Mouse (Mus musculus): ENCODE data around the gene Trpc2. TPM values are rescaled to one million over a fixed set of nuclear protein-coding genes. Genes with fewer than 3 reads are reported as not detected.

Trpc2 gene
- total RNA-seq, 1 experiment = 0.36 TPM

DNA sequence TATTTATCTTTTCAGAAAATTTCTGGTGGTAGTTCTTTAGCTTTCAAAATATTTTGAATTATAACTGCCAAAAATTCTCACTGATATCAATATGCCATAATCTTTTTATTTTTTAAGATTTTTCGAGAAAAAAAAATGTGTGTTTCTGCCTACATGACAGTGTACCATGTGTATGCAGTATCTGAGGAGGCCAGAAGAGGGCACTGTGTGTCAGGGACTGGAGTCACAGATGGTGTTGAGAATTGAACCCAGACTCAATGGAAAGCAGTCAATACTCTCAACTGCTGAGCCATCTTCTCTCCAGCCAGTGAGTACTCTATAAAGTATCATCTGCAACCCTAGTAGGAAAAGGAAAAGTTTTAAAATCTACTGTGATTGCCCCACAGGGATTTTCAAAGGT is 54.5 kb downstream of the Trpc2 start:
- peak; percentile 50 for DNase-seq (ENCODE audit: low read depth, low spot score)

DNA sequence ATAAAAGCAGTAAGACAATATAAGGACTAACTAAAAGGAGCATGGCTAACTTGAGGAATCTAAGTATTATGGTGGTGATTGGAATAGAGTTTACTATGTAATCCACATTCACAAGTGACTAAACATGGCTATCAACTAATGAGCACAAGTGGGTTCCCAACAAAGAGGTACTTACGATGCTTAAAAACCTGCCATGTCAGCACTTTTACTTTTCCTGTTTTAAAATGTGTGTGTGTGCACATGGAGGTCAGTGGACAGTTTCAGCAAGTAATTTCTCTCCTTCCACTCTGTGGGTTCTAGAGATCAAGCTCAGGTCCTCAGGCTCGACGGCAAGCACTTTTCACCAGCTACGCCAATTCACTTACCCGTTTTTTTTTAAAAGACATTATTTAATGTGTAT is 55.0 kb downstream of the Trpc2 start:
- in situ Hi-C loops (cut with MboI; ENCODE audit: low sequenced_read_pairs in 2 of 2, unreplicated experiment in 2 of 2) = loop anchor here (5.0 to 25.0 kb wide), 2 partner anchors 39 to 324 kb away; no protein-coding TSS in a partner anchor
- H3K36me3 ChIP-seq (ENCODE audit: control insufficient read depth, insufficient read depth, low read length, poor library complexity, severe bottlenecking) = peaks cover 23% of the 10 kb centered on the region

More for the DNA sequence above, 54.5 kb downstream of the Trpc2 start:
- TF ChIP-seq MAFK (IDR thresholded peaks at IDR 0.05; ENCODE audit: insufficient read depth, low read depth, low read length) = no peak
- TF ChIP-seq HCFC1 (IDR thresholded peaks at IDR 0.05; ENCODE audit: borderline replicate concordance, insufficient read depth, low read length) = no peak
- TF ChIP-seq ZC3H11A (IDR thresholded peaks at IDR 0.05; ENCODE audit: borderline replicate concordance, low read depth, low read length) = no peak
- no peak for TF ChIP-seq CHD2 (IDR thresholded peaks at IDR 0.05; ENCODE audit: low read depth, low read length)
- TF ChIP-seq ZNF384 (IDR thresholded peaks at IDR 0.05; ENCODE audit: low read depth, low read length) = peak; percentile 42; the same call in 1 of the 2 replicates
- Histone ChIP-seq H3K27ac (ENCODE audit: insufficient read depth, low read depth, low read length, poor library complexity, severe bottlenecking) (no peak overlapping the region), H3K36me3 (ENCODE audit: control insufficient read depth, insufficient read depth, low read length, poor library complexity, severe bottlenecking) (peaks cover 22% of the 10 kb centered on the region), H3K9ac (ENCODE audit: insufficient read depth, low read depth, low read length, poor library complexity, severe bottlenecking) (no peak overlapping the region), H3K4me1 (ENCODE audit: control insufficient read depth in 2 of 2, insufficient read depth in 2 of 2, low read length in 2 of 2, poor library complexity in 1 of 2) (peaks cover 0 to 2% of the 10 kb centered on the region in 2 experiments; a peak in 1 of 4 replicates), H3K9me3 (ENCODE audit: control insufficient read depth, insufficient read depth, low read depth, low read length) (no peaks in the 10 kb centered on the region), H3K4me3 (ENCODE audit: insufficient read depth in 1 of 2, low read depth in 1 of 2, low read length in 2 of 2, poor library complexity in 1 of 2, severe bottlenecking in 1 of 2) (no peak overlapping the region)
- in situ Hi-C loops (cut with MboI; ENCODE audit: low sequenced_read_pairs in 2 of 2, unreplicated experiment in 2 of 2) = loop anchor here (5.0 to 25.0 kb wide), 2 partner anchors 40 to 325 kb away; no protein-coding TSS in a partner anchor

More for the DNA sequence above, 55.0 kb downstream of the Trpc2 start:
- TF ChIP-seq ZC3H11A (IDR thresholded peaks at IDR 0.05; ENCODE audit: borderline replicate concordance, low read depth, low read length) = no peak
- TF ChIP-seq MAFK (IDR thresholded peaks at IDR 0.05; ENCODE audit: insufficient read depth, low read depth, low read length) = peak; percentile 99
- Histone ChIP-seq H3K9ac (ENCODE audit: insufficient read depth, low read depth, low read length, poor library complexity, severe bottlenecking) (no peak overlapping the region), H3K4me1 (ENCODE audit: control insufficient read depth in 2 of 2, insufficient read depth in 2 of 2, low read length in 2 of 2, poor library complexity in 1 of 2) (no peaks in the 10 kb centered on the region), H3K4me3 (ENCODE audit: insufficient read depth in 1 of 2, low read depth in 1 of 2, low read length in 2 of 2, poor library complexity in 1 of 2, severe bottlenecking in 1 of 2) (no peak overlapping the region), H3K9me3 (ENCODE audit: control insufficient read depth, insufficient read depth, low read depth, low read length) (no peaks in the 10 kb centered on the region), H3K27ac (ENCODE audit: insufficient read depth, low read depth, low read length, poor library complexity, severe bottlenecking) (no peak overlapping the region)
- no peak for DNase-seq (ENCODE audit: low read depth, low spot score)

Other genes starting within 250 kb of the Trpc2 start
- gene Inppl1, start 244.9 kb upstream of the Trpc2 start, total RNA-seq (2012; rRNA removed) = 57.1 and 71.4 TPM in 2 replicates
- gene Folr2, start 225.9 kb upstream of the Trpc2 start, total RNA-seq (2012; rRNA removed) = 4.2 and 4.3 TPM in 2 replicates
- 105 and 123 TPM in 2 replicates for gene Anapc15, start 219.4 kb upstream of the Trpc2 start, total RNA-seq (2012; rRNA removed)
- 536 and 562 TPM in 2 replicates for gene Folr1, start 212.3 kb upstream of the Trpc2 start, total RNA-seq (2012; rRNA removed)
- gene Lamtor1, start 177.2 kb upstream of the Trpc2 start, total RNA-seq (2012; rRNA removed) = 90.8 and 106 TPM in 2 replicates
- 1.9 and 3.0 TPM in 2 replicates for gene Tomt, start 176.8 kb upstream of the Trpc2 start, total RNA-seq (2012; rRNA removed)
- gene Lrrc51, start 149.2 kb upstream of the Trpc2 start, total RNA-seq (2012; rRNA removed) = 2.6 TPM in 2 replicates
- gene Numa1, start 149.0 kb upstream of the Trpc2 start, total RNA-seq (2012; rRNA removed) = 91.0 and 95.6 TPM in 2 replicates
- 11.0 and 15.0 TPM in 2 replicates for gene Il18bp, start 64.4 kb upstream of the Trpc2 start, total RNA-seq (2012; rRNA removed)
- 45.7 and 60.8 TPM in 2 replicates for gene Rnf121, start 17.6 kb upstream of the Trpc2 start, total RNA-seq (2012; rRNA removed)
- gene Xndc1, start 17.6 kb upstream of the Trpc2 start, total RNA-seq (2012; rRNA removed) = 32.2 and 43.6 TPM in 2 replicates
- gene Xntrpc, start 17.4 kb upstream of the Trpc2 start, total RNA-seq (2012; rRNA removed) = 0.76 and 1.1 TPM in 2 replicates
- 0.45 and 0.90 TPM in 2 replicates for gene Art1, start 18.6 kb downstream of the Trpc2 start, total RNA-seq (2012; rRNA removed)
- gene Art5, start 26.4 kb downstream of the Trpc2 start, total RNA-seq (2012; rRNA removed) = 2.6 and 3.2 TPM in 2 replicates
- 0.27 and 0.42 TPM in 2 replicates for gene Chrna10, start 33.7 kb downstream of the Trpc2 start, total RNA-seq (2012; rRNA removed)
- 50.5 and 59.4 TPM in 2 replicates for gene Nup98, start 127.1 kb downstream of the Trpc2 start, total RNA-seq (2012; rRNA removed)
- 24.0 and 30.1 TPM in 2 replicates for gene Pgap2, start 127.1 kb downstream of the Trpc2 start, total RNA-seq (2012; rRNA removed)
- gene Rhog, start 172.9 kb downstream of the Trpc2 start, total RNA-seq (2012; rRNA removed) = 3.8 and 4.3 TPM in 2 replicates
- gene Stim1, start 184.7 kb downstream of the Trpc2 start, total RNA-seq (2012; rRNA removed) = 22.4 and 31.3 TPM in 2 replicates